Mouse (Mus musculus) liver, embryonic 16.5 days (tissue): ENCODE measurements around the gene Gm1673. TPM values are rescaled to one million over a fixed set of nuclear protein-coding genes. Genes with fewer than 3 reads are reported as not detected.

Source experiments
- polyA plus RNA-seq: library from polyadenylated mRNA; unstranded; fragments of >200 nt; fragmentation: Nextera tagmentation; extraction: Ambion mirVana; gene quantifications from 2 replicates; pipeline ENCODE4 v1.2.1, GENCODE M21; 2015

The Gm1673 gene
- polyA plus RNA-seq, 1 experiment from 2014 or later = 4.6 TPM

Other genes starting within 250 kb of the Gm1673 start
- 12.9 and 14.7 TPM in 2 replicates for gene Letm1, start 200.6 kb upstream of the Gm1673 start, polyA plus RNA-seq
- gene Nsd2, start 162.7 kb upstream of the Gm1673 start, polyA plus RNA-seq = 17.1 and 20.2 TPM in 2 replicates
- gene Nelfa, start 47.0 kb upstream of the Gm1673 start, polyA plus RNA-seq = 22.4 and 23.0 TPM in 2 replicates
- 0.09 and 0.12 TPM in 2 replicates for gene Nat8l, start 12.6 kb downstream of the Gm1673 start, polyA plus RNA-seq
- gene Poln, start 186.0 kb downstream of the Gm1673 start, polyA plus RNA-seq = 0.48 and 0.71 TPM in 2 replicates
- gene Haus3, start 186.1 kb downstream of the Gm1673 start, polyA plus RNA-seq = 19.8 and 21.9 TPM in 2 replicates
- gene Mxd4, start 204.3 kb downstream of the Gm1673 start, polyA plus RNA-seq = 6.6 and 7.6 TPM in 2 replicates